10 mouse cellular contexts compared by ENCODE assay signal in genomic region chr11:69624339-69624738, GRCm38 (mm10). TPM values are rescaled to one million over a fixed set of nuclear protein-coding genes. Genes with fewer than 3 reads are reported as not detected.
"Had no signal": no experiment of that assay in that cellular context is flagged by ENCODE, and none has a peak within 500 bp of the region (broad histone marks: within the 10 kb centered on the region; RNA-seq: fewer than 3 reads in every experiment).

No protein-coding gene starts in this region.

RNA-seq across cellular contexts. Expression of gene Sat2, which starts 2.5 kb away (rescaled TPM):
- total RNA-seq: neutrophil, adult 5-6 weeks had no signal

RNA-seq across cellular contexts. Expression of gene Shbg, which starts 6.6 kb away (rescaled TPM):
- total RNA-seq: neutrophil, adult 5-6 weeks had no signal
- polyA plus RNA-seq: neural tube, embryonic 13.5 days; neural tube, embryonic 14.5 days; neural tube, embryonic 15.5 days; small intestine, adult 2 months; spleen, adult 2 months; stomach, embryonic 14.5 days; stomach, postnatal 0 days; thymus, adult 2 months; urinary bladder, adult 2 months had no signal

RNA-seq across cellular contexts. Expression of gene Atp1b2, which starts 18.6 kb away (rescaled TPM):
- total RNA-seq: neutrophil, adult 5-6 weeks had no signal

RNA-seq across cellular contexts. Expression of gene Sox15, which starts 30.8 kb away (rescaled TPM):
- polyA plus RNA-seq: neural tube, embryonic 13.5 days; neural tube, embryonic 14.5 days; neural tube, embryonic 15.5 days; small intestine, adult 2 months had no signal
